Mouse (Mus musculus) olfactory bulb, adult 2 months (tissue): ENCODE measurements at regions not wholly inside any gene's neighbourhood (a gene's known extent, or its start where the extent isn't known, plus 50 kb on each side); places are given as distances from the start of the nearest gene placed in this dataset.

ENCODE experiments used
- H3K27ac ChIP-seq: fragments of 200-500 bp; 2 replicates; pipeline ENCODE4 v1.5.1; 2012; ENCODE audit warnings: low read depth, low read length; ENCODE audit not compliant: insufficient read depth
- H3K4me1 ChIP-seq: fragments of 200-500 bp; 2 replicates; pipeline ENCODE4 v1.6.1; 2012; ENCODE audit warnings: low read length; ENCODE audit not compliant: control insufficient read depth, insufficient read depth
- H3K4me3 ChIP-seq: fragments of 200-500 bp; 2 replicates; pipeline ENCODE4 v1.5.1; 2012; ENCODE audit warnings: mild to moderate bottlenecking, low read depth, low read length, moderate library complexity; ENCODE audit not compliant: insufficient read depth
- CTCF ChIP-seq: fragments of 200-500 bp; IDR thresholded peaks from 2 replicates; pipeline ENCODE4 v1.5.1; 2012; ENCODE audit warnings: low read depth, mild to moderate bottlenecking, low read length, moderate library complexity; ENCODE audit not compliant: insufficient read depth
- POLR2A ChIP-seq: fragments of 200-500 bp; IDR thresholded peaks from 2 replicates; pipeline ENCODE4 v1.6.1; 2012; ENCODE audit warnings: mild to moderate bottlenecking, low read depth, low read length, moderate library complexity; ENCODE audit not compliant: insufficient read depth
- WGBS: fragments of 180-500 bp; shearing (Covaris S2); methylation state at CpG from one replicate; pipeline ENCODE4 v1.1.7; 2018; 5-methylcytosine and 5-hydroxymethylcytosine counted together

DNA sequence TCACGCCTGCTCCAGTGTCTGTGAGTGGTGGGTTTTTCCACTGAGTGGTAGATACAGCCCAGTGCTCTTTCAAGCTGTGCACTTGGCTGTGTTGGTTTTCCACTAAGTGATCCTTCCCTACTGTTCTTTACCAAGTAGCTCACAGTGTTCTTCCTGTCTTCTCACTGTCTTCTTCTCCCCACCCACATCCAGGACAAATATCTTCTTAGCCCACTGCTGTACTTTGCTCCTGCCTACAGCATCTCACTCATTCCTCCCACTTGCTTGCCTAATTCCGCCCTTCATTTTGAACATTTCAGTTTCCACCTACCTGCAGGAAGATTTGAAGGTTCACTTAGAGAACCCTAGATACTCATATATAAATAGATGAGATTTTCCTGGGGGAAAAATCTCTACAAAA lies 213.8 kb upstream of the C030005K15Rik start:
- no peak for TF ChIP-seq POLR2A
- no peak for TF ChIP-seq CTCF
- WGBS = 81% methylated on average over 2 of the region's 2 CpGs
- Histone ChIP-seq H3K4me1 (no peaks in the 10 kb centered on the region), H3K27ac (no peak overlapping the region), H3K4me3 (no peak overlapping the region)

DNA sequence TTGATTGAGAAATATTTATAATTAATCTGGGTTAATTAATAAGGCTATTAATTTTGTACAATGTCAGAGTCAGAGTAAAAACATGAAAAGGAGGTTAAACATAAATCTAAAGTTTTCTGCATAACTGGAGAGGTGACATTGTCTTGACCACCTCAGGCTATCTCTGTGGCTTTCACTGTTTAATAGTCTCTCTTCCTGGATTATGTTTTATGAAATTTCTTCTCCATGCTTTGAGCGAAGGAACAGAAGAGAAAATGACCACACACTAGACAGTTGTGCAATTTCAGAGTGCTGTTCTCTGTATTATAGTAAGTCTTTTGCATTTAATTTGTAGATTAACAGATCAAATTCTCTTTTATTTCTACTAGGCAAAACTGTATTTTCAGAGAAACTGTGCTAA lies 239.3 kb upstream of the C030005K15Rik start:
- no peaks in the 10 kb centered on the region for H3K4me1 ChIP-seq
- no peak overlapping the region for H3K27ac ChIP-seq
- no peak for TF ChIP-seq CTCF
- no peak for TF ChIP-seq POLR2A
- WGBS = 88% methylated on average over 1 of the region's 1 CpGs
- H3K4me3 ChIP-seq = no peak overlapping the region

DNA sequence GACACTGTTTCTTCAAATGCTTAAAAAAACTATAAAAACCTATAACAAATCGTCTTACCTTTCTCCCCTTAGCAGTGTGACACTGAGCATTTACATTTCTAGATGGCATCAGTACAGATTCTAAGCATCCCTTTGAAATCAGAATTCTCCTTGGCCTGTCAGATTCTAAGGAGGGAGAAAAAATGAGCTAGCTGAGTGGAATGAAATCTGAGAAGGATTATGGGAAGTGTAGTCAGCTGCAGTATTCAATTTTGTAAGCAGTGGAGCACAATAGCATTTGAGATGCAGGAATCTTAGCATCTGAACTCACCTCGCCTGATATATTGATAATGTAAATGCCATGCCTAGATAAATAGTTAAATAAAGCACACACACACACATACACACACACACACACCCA lies 240.4 kb upstream of the C030005K15Rik start:
- Histone ChIP-seq H3K4me3 (no peak overlapping the region), H3K4me1 (no peaks in the 10 kb centered on the region), H3K27ac (no peak overlapping the region)
- TF ChIP-seq POLR2A (no peak), CTCF (no peak)
- WGBS = 73% methylated on average over 2 of the region's 2 CpGs

DNA sequence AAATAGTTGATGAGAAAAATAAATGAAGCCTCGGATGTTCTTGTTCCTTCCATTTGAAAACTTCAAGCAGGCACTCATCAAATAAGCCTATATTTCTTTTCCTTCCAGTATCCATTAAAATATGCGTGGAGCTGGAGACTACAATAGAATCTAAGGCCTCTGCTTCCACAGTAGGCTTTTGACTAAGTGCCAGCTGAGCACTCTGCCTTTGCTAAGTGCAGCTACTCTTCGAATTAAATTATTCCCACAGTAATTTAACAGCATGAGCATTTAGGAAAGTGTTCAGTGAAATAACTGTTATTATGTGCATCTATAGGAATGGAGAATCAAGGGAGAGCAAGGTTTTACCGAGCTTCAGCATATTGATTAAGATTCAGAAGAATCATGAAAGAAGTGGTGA lies 280.5 kb upstream of the C030005K15Rik start:
- no peak overlapping the region for H3K27ac ChIP-seq
- TF ChIP-seq POLR2A (no peak), CTCF (no peak)
- 11% methylated on average over 4 of the region's 4 CpGs for WGBS
- H3K4me1 ChIP-seq = no peaks in the 10 kb centered on the region
- H3K4me3 ChIP-seq = no peak overlapping the region

DNA sequence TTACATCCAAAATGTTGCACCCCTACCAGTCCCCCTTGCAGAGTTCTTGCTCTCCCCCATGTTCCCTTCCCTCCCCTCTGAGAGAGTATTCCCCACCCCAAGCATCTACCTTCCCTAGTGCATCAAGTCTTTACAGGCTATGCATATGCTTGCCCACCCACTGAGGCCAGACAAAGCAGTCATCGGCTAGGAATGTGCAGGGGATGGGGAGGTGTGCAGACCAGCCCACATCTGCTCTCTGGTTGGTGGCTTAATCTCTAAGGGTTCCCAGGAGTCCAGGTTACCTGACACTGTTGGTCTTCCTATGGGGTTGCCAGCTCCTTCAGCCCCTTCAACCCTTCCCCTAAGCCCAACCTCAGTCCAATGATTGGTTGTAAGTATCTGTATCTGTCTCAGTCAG lies 281.8 kb upstream of the C030005K15Rik start:
- WGBS = 17% methylated on average over 1 of the region's 1 CpGs

DNA sequence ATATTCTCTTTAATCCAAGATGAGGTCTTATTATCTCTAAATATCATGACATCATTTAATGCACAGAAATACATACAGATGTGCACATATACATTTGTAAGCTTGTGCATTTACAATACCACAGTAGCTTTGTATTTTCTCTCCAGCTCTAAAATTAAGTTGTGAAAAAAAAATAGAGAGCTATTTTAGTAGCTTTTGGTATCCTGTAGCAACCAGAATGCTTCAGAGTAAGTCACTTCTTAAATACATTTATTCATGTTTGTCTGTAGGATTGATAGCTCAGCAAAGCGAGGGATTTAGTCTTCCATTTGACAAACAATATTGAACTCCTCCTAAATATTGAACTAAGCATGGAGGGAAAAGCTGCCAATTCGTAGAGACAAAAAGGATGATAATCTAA lies 286.4 kb upstream of the C030005K15Rik start:
- H3K4me3 ChIP-seq = no peak overlapping the region
- 70% methylated on average over 2 of the region's 2 CpGs for WGBS
- H3K4me1 ChIP-seq = no peaks in the 10 kb centered on the region
- H3K27ac ChIP-seq = no peak overlapping the region
- no peak for TF ChIP-seq POLR2A
- no peak for TF ChIP-seq CTCF

More for the DNA sequence above, 281.8 kb upstream of the C030005K15Rik start:
- Histone ChIP-seq H3K4me1 (no peaks in the 10 kb centered on the region), H3K27ac (no peak overlapping the region), H3K4me3 (no peak overlapping the region)
- TF ChIP-seq CTCF (no peak), POLR2A (no peak)

DNA sequence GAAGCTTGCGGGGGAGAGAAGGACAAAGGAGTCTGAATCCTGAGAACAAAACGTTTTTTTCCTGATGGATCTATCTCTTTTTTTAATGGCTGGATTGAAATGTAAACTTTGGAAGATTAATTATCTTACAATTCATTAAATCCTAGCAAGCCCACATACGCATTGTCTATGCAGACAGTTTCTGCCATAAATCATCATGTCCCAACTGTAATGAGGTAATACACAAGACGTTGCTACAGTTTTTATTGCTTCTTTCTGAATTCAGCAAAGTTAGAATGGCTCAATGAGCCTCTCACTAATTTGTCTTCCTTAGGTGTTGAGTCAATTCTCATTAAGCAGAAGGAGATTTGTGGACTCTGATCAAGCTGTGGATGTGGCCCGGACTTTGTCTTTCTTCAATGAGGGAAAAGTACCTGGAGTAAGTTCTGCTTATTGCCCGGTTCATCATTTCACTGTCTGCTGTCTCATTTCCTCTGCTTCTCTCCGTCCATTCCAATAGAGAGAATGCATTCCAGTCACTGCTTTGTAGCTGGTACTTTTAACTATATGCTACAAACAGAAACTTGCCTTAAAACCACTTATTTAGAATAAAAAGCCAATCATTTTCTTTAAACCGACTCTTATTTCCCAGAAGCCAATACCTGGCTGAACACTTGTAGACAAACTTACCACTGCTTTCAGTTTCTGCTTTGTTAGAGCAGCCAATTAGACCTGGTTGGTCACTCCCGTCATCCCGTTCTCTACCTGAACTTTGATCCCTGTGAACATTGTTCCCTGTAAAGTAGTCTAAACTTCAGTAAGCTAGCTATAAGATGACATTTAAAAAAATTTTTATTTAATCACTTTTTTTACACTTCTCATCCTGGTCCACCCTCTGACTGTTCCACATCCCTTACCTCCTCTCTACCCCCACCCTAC lies 288.7 kb upstream of the C030005K15Rik start:
- Histone ChIP-seq H3K4me3 (no peak overlapping the region), H3K27ac (no peak overlapping the region), H3K4me1 (no peaks in the 10 kb centered on the region)
- TF ChIP-seq CTCF (no peak), POLR2A (no peak)
- 85% methylated on average over 10 of the region's 10 CpGs for WGBS

DNA sequence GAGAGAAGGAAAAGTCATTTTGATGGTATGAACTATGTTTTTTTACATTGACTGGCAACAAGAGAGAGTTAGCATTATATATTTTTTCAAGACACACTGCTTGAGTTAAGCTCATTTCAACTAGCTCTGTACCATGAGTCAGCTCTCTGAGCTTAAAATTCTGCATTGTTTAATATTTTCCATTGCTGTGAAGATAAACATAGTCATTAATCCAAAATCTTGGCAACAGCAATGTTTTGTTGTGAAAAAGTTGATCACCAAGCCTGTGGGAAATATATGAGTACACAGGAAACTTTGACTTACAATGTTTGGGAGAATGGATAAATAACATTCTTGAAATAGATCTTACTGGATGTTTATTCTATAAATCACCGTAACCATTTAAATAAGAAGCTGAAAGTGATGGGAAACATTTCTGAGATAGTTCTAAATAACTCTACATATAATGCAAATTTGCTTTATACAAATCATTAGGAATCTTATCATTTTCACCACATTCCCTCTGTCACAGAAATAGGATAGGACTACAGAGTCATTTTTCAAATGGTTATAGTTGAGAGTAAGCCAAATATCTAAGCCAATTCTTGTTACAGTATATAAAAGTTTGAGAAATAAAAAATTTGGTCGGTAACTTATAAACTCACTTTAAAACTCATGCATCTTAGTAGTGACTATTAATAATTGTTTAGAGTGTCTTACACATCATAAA lies 290.2 kb upstream of the C030005K15Rik start:
- TF ChIP-seq CTCF (no peak), POLR2A (no peak)
- 81% methylated on average over 2 of the region's 2 CpGs for WGBS
- H3K4me3 ChIP-seq = no peak overlapping the region
- no peaks in the 10 kb centered on the region for H3K4me1 ChIP-seq
- H3K27ac ChIP-seq = no peak overlapping the region

DNA sequence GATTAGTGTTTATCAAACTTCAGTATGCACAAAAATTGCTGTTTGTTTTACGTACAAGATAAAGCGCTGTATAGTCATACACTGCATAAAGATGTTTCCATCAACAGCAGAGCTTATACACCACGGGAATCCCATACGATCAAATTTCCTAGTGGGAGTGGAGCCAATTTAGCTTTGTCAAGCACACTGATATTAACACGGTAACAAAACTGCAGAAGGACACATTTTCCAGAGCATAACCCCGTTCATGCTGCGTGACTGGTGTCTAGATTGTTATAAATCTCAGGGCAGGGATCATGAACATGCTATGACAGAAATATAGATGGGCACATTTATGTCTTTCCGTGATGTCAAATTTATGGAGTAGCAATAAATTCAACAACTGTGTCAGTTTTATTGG lies 302.6 kb upstream of the C030005K15Rik start:
- no peak overlapping the region for H3K4me3 ChIP-seq
- no peaks in the 10 kb centered on the region for H3K4me1 ChIP-seq
- 58% methylated on average over 8 of the region's 8 CpGs for WGBS
- TF ChIP-seq CTCF (no peak), POLR2A (no peak)
- H3K27ac ChIP-seq = no peak overlapping the region

DNA sequence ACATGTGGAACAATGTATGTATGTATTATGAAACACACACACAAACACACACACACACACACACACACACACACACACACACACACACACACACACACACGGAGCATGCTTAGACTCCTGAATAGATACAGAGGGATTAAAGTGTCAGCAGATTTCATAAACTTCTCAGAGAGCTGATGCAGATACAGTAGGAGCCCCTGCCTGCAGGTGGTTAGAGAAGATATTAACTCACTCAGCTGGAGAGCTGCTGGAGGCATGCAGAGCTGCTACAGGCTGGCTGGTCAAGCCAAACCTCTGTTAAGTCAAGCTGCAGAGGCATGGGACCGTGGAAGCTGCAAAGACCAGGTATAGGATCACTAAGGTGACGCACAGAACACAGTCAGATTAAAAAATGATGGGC lies 303.1 kb upstream of the C030005K15Rik start:
- 76% methylated on average over 3 of the region's 3 CpGs for WGBS
- TF ChIP-seq CTCF (no peak), POLR2A (no peak)
- no peak overlapping the region for H3K4me3 ChIP-seq
- H3K27ac ChIP-seq = no peak overlapping the region
- no peaks in the 10 kb centered on the region for H3K4me1 ChIP-seq
